Mouse (Mus musculus) myocyte (in vitro differentiated cells): ENCODE data around the gene Il17rd.

Experiments used
- CEBPB ChIP-seq: IDR thresholded peaks from 2 replicates; pipeline ENCODE4 v1.6.1; 2011; ENCODE audit warnings: mild to moderate bottlenecking, moderate library complexity; ENCODE audit not compliant: poor library complexity, insufficient read depth, severe bottlenecking
- MAX ChIP-seq: IDR thresholded peaks from one replicate; pipeline ENCODE4 v1.6.1; 2011; ENCODE audit warnings: low read depth, mild to moderate bottlenecking, control low read depth
- POLR2A ChIP-seq: IDR thresholded peaks from one replicate; pipeline ENCODE4 v1.6.1; 2011; ENCODE audit warnings: low read depth, mild to moderate bottlenecking, control low read depth, moderate library complexity; ENCODE audit not compliant: insufficient read length
- POLR2AphosphoS2 ChIP-seq: IDR thresholded peaks from one replicate; pipeline ENCODE4 v1.6.1; 2011; ENCODE audit warnings: low read depth, control low read depth; ENCODE audit not compliant: insufficient read length
- USF1 ChIP-seq: IDR thresholded peaks from one replicate; pipeline ENCODE4 v1.6.1; 2011; ENCODE audit warnings: low read depth, mild to moderate bottlenecking, control low read depth, moderate library complexity

- no peak for TF ChIP-seq POLR2A
- no peak for TF ChIP-seq CEBPB
- no peak for TF ChIP-seq POLR2AphosphoS2
- TF ChIP-seq MAX = no peak
- no peak for TF ChIP-seq USF1
Measured at GRCm38 (mm10) chr14:26994211-26994741, 44.5 kb upstream of the Il17rd start, which contains the start of gene Hesx1.
